Mouse (Mus musculus): Measurements from ENCODE around the gene Hagh. TPM values are rescaled to one million over a fixed set of nuclear protein-coding genes. Genes with fewer than 3 reads are reported as not detected.

The Hagh gene
- polyA plus RNA-seq (2012; rRNA removed) = 165 and 180 TPM in 2 replicates

DNA sequence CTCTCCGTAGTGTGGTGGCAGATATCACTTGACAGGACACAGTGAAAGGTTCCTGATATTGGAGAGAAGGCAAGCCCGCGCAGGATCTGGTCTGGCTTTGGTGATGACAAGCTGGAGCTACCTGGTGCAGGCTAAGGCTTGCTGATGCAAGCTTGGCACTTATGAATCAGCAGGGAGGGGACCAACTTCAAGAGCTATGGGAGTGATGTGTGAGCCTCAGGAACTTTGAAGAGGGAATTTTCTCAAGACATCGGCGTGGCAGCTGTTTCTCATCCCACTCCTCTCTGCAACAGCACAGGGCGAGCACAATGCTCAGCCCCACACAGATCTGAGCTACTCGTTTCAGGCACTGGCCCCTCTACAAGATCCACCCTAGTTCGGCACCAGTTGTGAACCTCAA is at the start of gene Hagh:
TSS of gene Hagh (plus strand) at position 302 of the 400 bp plus-strand sequence.

DNA sequence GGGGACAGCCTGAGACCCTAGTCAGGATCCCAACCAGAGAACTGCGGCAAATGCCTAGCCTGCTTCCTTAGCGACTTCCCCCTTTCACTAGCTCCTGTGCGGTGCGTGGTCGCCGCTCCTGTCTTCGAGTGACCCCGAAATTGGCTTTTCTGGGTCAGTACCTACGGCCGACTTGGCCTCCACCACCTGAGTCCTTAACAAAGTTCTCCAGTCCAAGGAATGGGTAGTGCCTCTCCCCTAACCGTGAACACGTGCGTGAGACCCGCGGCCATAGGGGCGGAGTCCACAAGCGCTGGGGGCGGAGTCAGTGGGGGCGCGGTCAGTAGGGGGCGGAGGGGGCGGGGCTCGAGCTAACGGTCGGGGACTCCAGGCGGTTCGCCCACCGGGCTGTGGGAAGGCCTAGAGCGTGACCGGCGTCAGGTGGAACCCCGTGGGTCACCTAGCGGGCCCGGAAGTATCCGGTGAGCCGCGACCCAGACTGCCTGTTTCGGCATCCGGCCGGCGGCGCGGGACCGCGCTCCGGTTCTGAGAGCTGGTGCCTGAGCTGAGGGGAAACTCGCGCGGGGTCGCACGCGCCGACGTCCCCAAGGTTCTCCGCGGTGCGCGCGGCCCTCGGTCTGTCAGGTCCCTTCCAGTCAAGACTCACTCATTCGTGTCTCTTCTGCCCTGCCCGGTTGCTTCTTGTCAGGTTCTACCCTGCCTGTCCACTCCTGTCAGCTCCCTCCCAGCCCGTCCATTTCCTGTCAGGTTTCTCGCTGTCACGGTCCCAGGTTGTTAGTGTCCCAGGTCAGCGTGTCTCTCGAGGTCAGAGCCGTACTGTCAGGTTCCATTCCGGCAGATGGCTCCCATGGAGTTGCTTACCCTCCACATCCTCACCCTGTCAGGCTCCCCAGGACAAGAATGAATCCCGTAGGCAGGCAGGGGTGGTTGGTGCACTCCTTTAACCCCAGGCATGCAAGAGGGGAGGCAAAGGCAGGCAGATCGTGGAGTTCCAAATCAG is 35.7 kb upstream of the Hagh start, which contains the start of gene Meiob:
TSS of gene Meiob (plus strand) at position 338 of the 1,000 bp plus-strand sequence.

GRCm38 (mm10) chr17:24850065-24850772 is 10.3 kb downstream of the Hagh start, which contains the start of gene Fahd1:
Fahd1 (minus strand) TSS chr17:24850364.

GRCm38 (mm10) chr17:24865776-24866175 is 25.8 kb downstream of the Hagh start, which contains the start of gene Igfals:
Igfals (plus strand) TSS chr17:24865997.

DNA sequence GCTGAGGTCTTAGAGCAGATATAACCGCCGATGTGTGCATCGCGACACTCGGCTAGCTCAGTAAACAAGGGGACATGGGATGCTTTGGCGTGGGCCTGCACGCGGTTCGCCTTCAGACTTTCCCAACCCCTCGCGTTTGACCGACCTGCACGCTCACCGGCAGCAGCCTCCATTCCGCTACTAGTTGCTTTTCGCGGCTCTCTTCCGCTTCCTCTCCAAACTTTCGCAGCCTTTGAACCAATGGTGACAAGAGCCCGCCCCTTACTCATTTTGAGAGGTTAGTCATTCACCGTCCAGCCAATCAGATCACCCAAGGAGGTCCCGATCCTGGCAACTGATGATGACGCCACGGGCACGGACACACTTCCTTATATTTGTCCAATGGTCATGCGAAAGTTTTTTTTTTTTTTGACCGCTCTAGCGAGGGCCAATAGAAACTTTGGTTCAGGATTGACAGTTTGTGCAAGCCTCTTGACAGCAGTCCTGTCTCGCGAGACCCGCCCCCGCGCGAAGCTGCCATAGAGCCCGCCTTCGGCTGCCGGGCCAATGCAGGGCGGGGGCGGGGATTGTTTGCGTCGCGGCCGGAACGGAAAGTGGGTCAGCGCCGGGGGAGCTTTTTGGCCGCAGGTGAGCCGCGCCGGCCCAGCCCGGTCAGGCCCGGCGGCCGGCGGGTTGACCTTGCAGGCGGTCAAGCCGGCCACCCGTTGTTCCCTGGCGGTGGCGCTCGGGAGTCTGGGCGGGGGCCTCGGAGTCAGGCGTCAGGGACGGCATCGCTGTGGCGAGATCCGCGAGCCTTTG is 46.4 kb downstream of the Hagh start, which contains the start of the genes Nubp2 and Spsb3:
TSS of gene Nubp2 (minus strand) at position 216 of the 798 bp plus-strand sequence.
TSS of gene Spsb3 (plus strand) at position 510 of the 798 bp plus-strand sequence.

GRCm38 (mm10) chr17:24894995-24895547 is 55.1 kb downstream of the Hagh start, which contains the start of the genes Eme2 and Mrps34:
Eme2 (minus strand) TSS chr17:24895087.
Mrps34 (plus strand) TSS chr17:24895116.

DNA sequence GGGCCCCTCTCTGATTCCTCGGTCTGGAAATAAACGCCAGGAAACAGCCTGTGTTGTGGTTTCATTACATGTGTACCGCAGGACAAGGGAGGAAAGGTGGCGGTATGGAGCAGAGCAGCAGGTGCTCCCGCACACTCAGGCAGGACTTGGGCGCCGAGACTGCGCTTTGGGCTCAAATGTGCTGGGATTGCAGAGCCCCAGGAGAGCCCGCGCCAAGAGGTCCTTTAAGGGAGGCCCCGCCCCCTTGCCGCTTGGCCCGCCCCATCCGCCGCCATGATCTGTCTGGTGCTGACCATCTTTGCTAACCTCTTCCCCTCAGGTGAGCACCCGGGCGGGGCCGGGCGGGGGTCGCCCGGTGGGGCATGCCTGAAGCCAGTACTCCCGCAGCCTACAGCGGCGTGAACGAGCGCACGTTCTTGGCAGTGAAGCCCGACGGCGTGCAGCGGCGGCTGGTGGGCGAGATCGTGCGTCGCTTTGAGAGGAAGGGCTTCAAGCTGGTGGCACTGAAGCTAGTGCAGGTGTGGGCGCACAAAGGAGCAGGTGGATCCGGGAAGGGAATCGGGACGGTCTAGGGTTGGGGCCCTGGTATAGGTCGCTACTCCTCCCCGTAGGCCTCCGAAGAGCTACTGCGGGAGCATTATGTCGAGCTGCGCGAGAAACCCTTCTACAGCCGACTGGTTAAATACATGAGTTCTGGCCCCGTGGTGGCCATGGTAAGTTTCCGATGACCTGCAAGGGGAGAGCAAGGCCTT is 56.5 kb downstream of the Hagh start, which contains the start of gene Nme3:
TSS of gene Nme3 (plus strand) at position 260 of the 752 bp plus-strand sequence.

Other genes starting within 250 kb of the Hagh start
- gene Tsc2, start 207.5 kb upstream of the Hagh start, polyA plus RNA-seq (2012; rRNA removed) = 126 and 137 TPM in 2 replicates
- gene Nthl1, start 207.5 kb upstream of the Hagh start, polyA plus RNA-seq (2012; rRNA removed) = 8.2 and 8.6 TPM in 2 replicates
- 81.0 and 93.6 TPM in 2 replicates for gene Slc9a3r2, start 189.8 kb upstream of the Hagh start, polyA plus RNA-seq (2012; rRNA removed)
- 0.44 and 0.66 TPM in 2 replicates for gene Npw, start 181.7 kb upstream of the Hagh start, polyA plus RNA-seq (2012; rRNA removed)
- gene Zfp598, start 170.5 kb upstream of the Hagh start, polyA plus RNA-seq (2012; rRNA removed) = 124 and 127 TPM in 2 replicates
- 4.1 and 4.6 TPM in 2 replicates for gene Syngr3, start 150.2 kb upstream of the Hagh start, polyA plus RNA-seq (2012; rRNA removed)
- gene Gfer, start 144.0 kb upstream of the Hagh start, polyA plus RNA-seq (2012; rRNA removed) = 59.1 and 69.9 TPM in 2 replicates
- gene Noxo1, start 143.9 kb upstream of the Hagh start, polyA plus RNA-seq (2012; rRNA removed) = 235 and 246 TPM in 2 replicates
- gene Tbl3, start 132.5 kb upstream of the Hagh start, polyA plus RNA-seq (2012; rRNA removed) = 43.3 and 49.1 TPM in 2 replicates
- not detected in 2 replicates for gene Rnf151, start 122.1 kb upstream of the Hagh start, polyA plus RNA-seq (2012; rRNA removed)
- 3,267 and 3,407 TPM in 2 replicates for gene Rps2, start 122.0 kb upstream of the Hagh start, polyA plus RNA-seq (2012; rRNA removed)
- 285 and 351 TPM in 2 replicates for gene Ndufb10, start 115.7 kb upstream of the Hagh start, polyA plus RNA-seq (2012; rRNA removed)
- gene Rpl3l, start 112.3 kb upstream of the Hagh start, polyA plus RNA-seq (2012; rRNA removed) = 0.10 and 0.13 TPM in 2 replicates
- 91.4 and 133 TPM in 2 replicates for gene Msrb1, start 103.5 kb upstream of the Hagh start, polyA plus RNA-seq (2012; rRNA removed)
- gene Hs3st6, start 87.2 kb upstream of the Hagh start, polyA plus RNA-seq (2012; rRNA removed) = 0.24 and 0.30 TPM in 2 replicates
- gene Meiob, start 35.9 kb upstream of the Hagh start, polyA plus RNA-seq (2012; rRNA removed) = not detected in 2 replicates
- 34.9 and 43.1 TPM in 2 replicates for gene Fahd1, start 10.2 kb downstream of the Hagh start, polyA plus RNA-seq (2012; rRNA removed)
- gene Igfals, start 25.9 kb downstream of the Hagh start, polyA plus RNA-seq (2012; rRNA removed) = 4.1 and 4.8 TPM in 2 replicates
- gene Nubp2, start 46.2 kb downstream of the Hagh start, polyA plus RNA-seq (2012; rRNA removed) = 28.4 and 29.3 TPM in 2 replicates
- 112 and 128 TPM in 2 replicates for gene Spsb3, start 46.5 kb downstream of the Hagh start, polyA plus RNA-seq (2012; rRNA removed)
- 40.2 and 43.2 TPM in 2 replicates for gene Eme2, start 54.9 kb downstream of the Hagh start, polyA plus RNA-seq (2012; rRNA removed)
- gene Mrps34, start 55.0 kb downstream of the Hagh start, polyA plus RNA-seq (2012; rRNA removed) = 233 and 246 TPM in 2 replicates
- 66.8 and 90.4 TPM in 2 replicates for gene Nme3, start 56.4 kb downstream of the Hagh start, polyA plus RNA-seq (2012; rRNA removed)
- 75.9 and 79.6 TPM in 2 replicates for gene Mapk8ip3, start 96.8 kb downstream of the Hagh start, polyA plus RNA-seq (2012; rRNA removed)
- gene Jpt2, start 120.5 kb downstream of the Hagh start, polyA plus RNA-seq (2012; rRNA removed) = 11.4 and 19.2 TPM in 2 replicates
- gene Cramp1l, start 175.6 kb downstream of the Hagh start, polyA plus RNA-seq (2012; rRNA removed) = 13.7 and 13.8 TPM in 2 replicates
- gene Ift140, start 175.9 kb downstream of the Hagh start, polyA plus RNA-seq (2012; rRNA removed) = 9.6 and 10.6 TPM in 2 replicates
- 22.1 and 24.6 TPM in 2 replicates for gene Tmem204, start 243.4 kb downstream of the Hagh start, polyA plus RNA-seq (2012; rRNA removed)

Data from colon, adult 2 months (tissue).